Mouse (Mus musculus) liver, embryonic 16.5 days (tissue): ENCODE data around the gene Nsmce1. TPM values are rescaled to one million over a fixed set of nuclear protein-coding genes. Genes with fewer than 3 reads are reported as not detected.

Experiments
- ATAC-seq: fragments of 200-750 bp; cut with Nextera tagmentation; 2 replicates; pipeline ENCODE4 v1.8.0; 2017; ENCODE audit warnings: low read depth, mild to moderate bottlenecking, moderate number of reproducible peaks, moderate library complexity
- H3K27ac ChIP-seq: fragments of 300-500 bp; sonication (generic); 2 replicates; pipeline ENCODE4 v1.5.1; 2014; ENCODE audit warnings: mild to moderate bottlenecking, low read length
- H3K27me3 ChIP-seq: fragments of 300-500 bp; sonication (generic); 2 replicates; pipeline ENCODE4 v1.6.1; 2014; ENCODE audit warnings: low read depth, low read length, mixed read lengths; ENCODE audit not compliant: control insufficient read depth, insufficient read depth
- H3K36me3 ChIP-seq: fragments of 300-500 bp; sonication (generic); 2 replicates; pipeline ENCODE4 v1.6.1; 2014; ENCODE audit warnings: mild to moderate bottlenecking; ENCODE audit not compliant: control insufficient read depth, insufficient read depth
- H3K4me1 ChIP-seq: fragments of 300-500 bp; sonication (generic); 2 replicates; pipeline ENCODE4 v1.6.1; 2014; ENCODE audit warnings: low read depth, low read length, mixed read lengths; ENCODE audit not compliant: control insufficient read depth
- H3K4me2 ChIP-seq: fragments of 300-500 bp; sonication (generic); 2 replicates; pipeline ENCODE4 v1.6.1; 2014; ENCODE audit warnings: low read depth, low read length, mixed read lengths
- H3K4me3 ChIP-seq: fragments of 300-500 bp; sonication (generic); 2 replicates; pipeline ENCODE4 v1.5.1; 2014; ENCODE audit warnings: low read depth, mild to moderate bottlenecking, low read length
- H3K9ac ChIP-seq: fragments of 300-500 bp; sonication (generic); 2 replicates; pipeline ENCODE4 v1.6.1; 2014; ENCODE audit warnings: low read depth, low read length
- H3K9me3 ChIP-seq: fragments of 300-500 bp; sonication (generic); replicated peaks from 2 replicates; pipeline ENCODE4 v1.6.1; 2016; ENCODE audit warnings: low read length; ENCODE audit not compliant: control insufficient read depth
- WGBS: fragments of 180-500 bp; shearing (Covaris S2); extraction: QIAGEN DNeasy Blood & Tissue Kit; methylation state at CpG from one replicate; pipeline ENCODE4 v1.1.7; 2014; ENCODE audit not compliant: insufficient replicate concordance; 5-methylcytosine and 5-hydroxymethylcytosine counted together
- polyA plus RNA-seq: library from polyadenylated mRNA; unstranded; fragments of >200 nt; fragmentation: Nextera tagmentation; extraction: Ambion mirVana; gene quantifications from 2 replicates; pipeline ENCODE4 v1.2.1, GENCODE M21; 2015

The Nsmce1 gene
- polyA plus RNA-seq, 1 experiment from 2014 or later: 64.6 TPM

- no peak overlapping the region for H3K9ac ChIP-seq
- no peaks in the 10 kb centered on the region for H3K36me3 ChIP-seq
- H3K4me1 ChIP-seq: peaks cover 40% of the 10 kb centered on the region
- no peaks in the 10 kb centered on the region for H3K27me3 ChIP-seq
- H3K4me3 ChIP-seq: no peak overlapping the region
- 66% methylated on average over 5 of the region's 5 CpGs for WGBS
- H3K27ac ChIP-seq: peak overlapping the region; percentile 70; the same call in 1 of the 2 replicates
- no peaks in the 10 kb centered on the region for H3K9me3 ChIP-seq
- ATAC-seq: peak; percentile 39
- no peak overlapping the region for H3K4me2 ChIP-seq
These were observed 23.9 kb upstream of the Nsmce1 start for GRCm38 (mm10) chr7:125515081-125515853.

GRCm38 (mm10) chr7:125511852-125512251, 20.5 kb upstream of the Nsmce1 start:
- Histone ChIP-seq H3K36me3 (no peaks in the 10 kb centered on the region), H3K27ac (no peak overlapping the region), H3K9me3 (no peaks in the 10 kb centered on the region), H3K4me2 (no peak overlapping the region), H3K27me3 (no peaks in the 10 kb centered on the region), H3K4me1 (peaks cover 24% of the 10 kb centered on the region), H3K9ac (no peak overlapping the region), H3K4me3 (no peak overlapping the region)
- 30% methylated on average over 2 of the region's 2 CpGs for WGBS
- ATAC-seq: no peak

- Histone ChIP-seq H3K9ac (no peak overlapping the region), H3K4me2 (no peak overlapping the region), H3K4me3 (no peak overlapping the region), H3K9me3 (no peaks in the 10 kb centered on the region), H3K27me3 (no peaks in the 10 kb centered on the region), H3K4me1 (peaks cover 20% of the 10 kb centered on the region), H3K36me3 (no peaks in the 10 kb centered on the region), H3K27ac (no peak overlapping the region)
- 71% methylated on average over 5 of the region's 5 CpGs for WGBS
- no peak for ATAC-seq
These were observed 20.0 kb upstream of the Nsmce1 start for GRCm38 (mm10) chr7:125511432-125511831.

- WGBS: 67% methylated on average over 2 of the region's 2 CpGs
- Histone ChIP-seq H3K4me1 (no peaks in the 10 kb centered on the region; the same call in 1 of the 2 replicates), H3K4me3 (no peak overlapping the region), H3K27ac (no peak overlapping the region), H3K9me3 (no peaks in the 10 kb centered on the region), H3K36me3 (no peaks in the 10 kb centered on the region), H3K27me3 (no peaks in the 10 kb centered on the region), H3K4me2 (no peak overlapping the region), H3K9ac (no peak overlapping the region)
- no peak for ATAC-seq
These were observed 15.9 kb upstream of the Nsmce1 start for GRCm38 (mm10) chr7:125507279-125507678.

GRCm38 (mm10) chr7:125505568-125505967, 14.2 kb upstream of the Nsmce1 start:
- H3K27ac ChIP-seq: no peak overlapping the region
- WGBS: 74% methylated on average over 10 of the region's 10 CpGs
- no peaks in the 10 kb centered on the region; the same call in none of the 2 replicates for H3K4me1 ChIP-seq
- ATAC-seq: no peak
- H3K9ac ChIP-seq: no peak overlapping the region
- no peaks in the 10 kb centered on the region for H3K27me3 ChIP-seq
- H3K9me3 ChIP-seq: no peaks in the 10 kb centered on the region
- H3K4me3 ChIP-seq: no peak overlapping the region
- H3K4me2 ChIP-seq: no peak overlapping the region
- no peaks in the 10 kb centered on the region for H3K36me3 ChIP-seq

GRCm38 (mm10) chr7:125504618-125505017, 13.2 kb upstream of the Nsmce1 start:
- no peaks in the 10 kb centered on the region for H3K9me3 ChIP-seq
- no peak for ATAC-seq
- WGBS: 73% methylated on average over 5 of the region's 5 CpGs
- no peak overlapping the region for H3K4me2 ChIP-seq
- H3K36me3 ChIP-seq: no peaks in the 10 kb centered on the region
- no peak overlapping the region for H3K9ac ChIP-seq
- H3K4me1 ChIP-seq: peaks cover 6% of the 10 kb centered on the region
- H3K4me3 ChIP-seq: no peak overlapping the region
- no peak overlapping the region for H3K27ac ChIP-seq
- H3K27me3 ChIP-seq: no peaks in the 10 kb centered on the region

GRCm38 (mm10) chr7:125503374-125504092, 12.1 kb upstream of the Nsmce1 start:
- Histone ChIP-seq H3K4me1 (peaks cover 8% of the 10 kb centered on the region), H3K27me3 (no peaks in the 10 kb centered on the region), H3K9ac (no peak overlapping the region), H3K27ac (0 out of 2 replicates have a peak overlapping the region, but pooled peaks have one; percentile 10), H3K4me2 (no peak overlapping the region), H3K4me3 (no peak overlapping the region), H3K36me3 (no peaks in the 10 kb centered on the region), H3K9me3 (no peaks in the 10 kb centered on the region)
- ATAC-seq: peak; percentile 20; the same call in 1 of the 2 replicates
- 25% methylated on average over 5 of the region's 5 CpGs for WGBS

- Histone ChIP-seq H3K9ac (no peak overlapping the region), H3K27me3 (no peaks in the 10 kb centered on the region), H3K4me1 (peaks cover 8% of the 10 kb centered on the region), H3K4me2 (no peak overlapping the region), H3K27ac (no peak overlapping the region), H3K9me3 (no peaks in the 10 kb centered on the region), H3K4me3 (no peak overlapping the region), H3K36me3 (no peaks in the 10 kb centered on the region)
- WGBS: 81% methylated on average over 7 of the region's 7 CpGs
- ATAC-seq: no peak
These were observed 9.5 kb upstream of the Nsmce1 start for GRCm38 (mm10) chr7:125500879-125501278.
